Mouse (Mus musculus) MEL (cell line): ENCODE measurements around the gene Gabra5. TPM values are rescaled to one million over a fixed set of nuclear protein-coding genes. Genes with fewer than 3 reads are reported as not detected.

Experiments
- DNase-seq: peaks from one replicate; pipeline ENCODE4 v3.0.0; 2011; ENCODE audit warnings: low read depth, low spot score
- H3K27ac ChIP-seq: 2 replicates; pipeline ENCODE4 v1.5.1; 2012; ENCODE audit warnings: low read depth, mild to moderate bottlenecking, control low read depth, low read length, moderate library complexity; ENCODE audit not compliant: control insufficient read depth
- H3K27me3 ChIP-seq, 2 experiments: fragments of 150-350 bp in 1 of 2; sonication (generic) in 1 of 2; 2 replicates each; pipeline ENCODE4 v1.6.1; 2012; ENCODE audit warnings: low read length in 2 of 2, mild to moderate bottlenecking in 2 of 2, improper control_type of control experiment in 1 of 2, moderate library complexity in 1 of 2; ENCODE audit not compliant: insufficient read depth in 2 of 2, control insufficient read depth in 1 of 2
- H3K36me3 ChIP-seq, 2 experiments: 2 replicates each; pipeline ENCODE4 v1.6.1; 2012 to 2014; ENCODE audit warnings: low read length in 2 of 2, improper control_type of control experiment in 1 of 2, inconsistent platforms in 1 of 2, mild to moderate bottlenecking in 1 of 2; ENCODE audit not compliant: insufficient read depth in 2 of 2, control insufficient read depth in 1 of 2
- H3K4me1 ChIP-seq, 2 experiments: fragments of 150-350 bp in 1 of 2; sonication (generic) in 1 of 2; 2 replicates each; pipeline ENCODE4 v1.6.1; 2012; ENCODE audit warnings: low read length in 2 of 2, improper control_type of control experiment in 1 of 2, mild to moderate bottlenecking in 1 of 2; ENCODE audit not compliant: insufficient read depth in 2 of 2, control insufficient read depth in 1 of 2
- H3K4me3 ChIP-seq, 2 experiments: fragments of 150-350 bp in 1 of 2; sonication (generic) in 1 of 2; 2 replicates each; pipeline ENCODE4 v1.5.1; 2012; ENCODE audit warnings: low read depth in 2 of 2, low read length in 2 of 2, mild to moderate bottlenecking in 2 of 2, moderate library complexity in 2 of 2, control low read depth in 1 of 2, improper control_type of control experiment in 1 of 2; ENCODE audit not compliant: control insufficient read depth in 1 of 2, insufficient read depth in 1 of 2
- H3K79me2 ChIP-seq: 2 replicates; pipeline ENCODE4 v1.6.1; 2012; ENCODE audit warnings: mild to moderate bottlenecking, low read length, moderate library complexity; ENCODE audit not compliant: control insufficient read depth, poor library complexity, insufficient read depth
- H3K9ac ChIP-seq: 2 replicates; pipeline ENCODE4 v1.6.1; 2012; ENCODE audit warnings: low read depth, mild to moderate bottlenecking, control low read depth, low read length, moderate library complexity; ENCODE audit not compliant: control insufficient read depth, poor library complexity, severe bottlenecking
- H3K9me3 ChIP-seq: fragments of 150-350 bp; sonication (generic); replicated peaks from 2 replicates; pipeline ENCODE4 v1.6.1; 2012; ENCODE audit warnings: mild to moderate bottlenecking, low read length, improper control_type of control experiment, moderate library complexity; ENCODE audit not compliant: insufficient read depth
- CHD2 ChIP-seq: IDR thresholded peaks from 2 replicates; pipeline ENCODE4 v1.6.1; 2011; ENCODE audit warnings: low read length, improper control_type of control experiment
- E2F4 ChIP-seq: IDR thresholded peaks from 2 replicates; pipeline ENCODE4 v1.6.1; 2011; ENCODE audit warnings: low read depth, low read length, improper control_type of control experiment, borderline replicate concordance
- ELF1 ChIP-seq: IDR thresholded peaks from 2 replicates; pipeline ENCODE4 v1.6.1; 2014; ENCODE audit warnings: low read depth, mild to moderate bottlenecking, inconsistent platforms, low read length, improper control_type of control experiment, moderate library complexity
- EP300 ChIP-seq, 2 experiments: IDR thresholded peaks; 2 replicates each; pipeline ENCODE4 v1.6.1; 2011; ENCODE audit warnings: improper control_type of control experiment in 2 of 2, low read length in 2 of 2, low read depth in 1 of 2, mild to moderate bottlenecking in 1 of 2
- GABPA ChIP-seq: IDR thresholded peaks from 2 replicates; pipeline ENCODE4 v1.6.1; 2012; ENCODE audit warnings: low read depth, mild to moderate bottlenecking, inconsistent platforms, low read length, improper control_type of control experiment, moderate library complexity
- HCFC1 ChIP-seq: IDR thresholded peaks from 2 replicates; pipeline ENCODE4 v1.6.1; 2012; ENCODE audit warnings: low read depth, mild to moderate bottlenecking, inconsistent platforms, low read length, improper control_type of control experiment, moderate library complexity
- JUND ChIP-seq: IDR thresholded peaks from 2 replicates; pipeline ENCODE4 v1.6.1; 2011; ENCODE audit warnings: low read depth, mild to moderate bottlenecking, improper control_type of control experiment, low read length
- KAT2A ChIP-seq: conservative IDR thresholded peaks from 2 replicates; pipeline ENCODE4 v1.6.1; 2012; ENCODE audit warnings: low read depth, low read length, improper control_type of control experiment, inconsistent platforms
- MXI1 ChIP-seq: IDR thresholded peaks from 2 replicates; pipeline ENCODE4 v1.6.1; 2011; ENCODE audit warnings: mild to moderate bottlenecking, low read depth, low read length, improper control_type of control experiment
- MYB ChIP-seq: IDR thresholded peaks from 2 replicates; pipeline ENCODE4 v1.6.1; 2011; ENCODE audit warnings: mild to moderate bottlenecking, low read depth, low read length, improper control_type of control experiment
- MYC ChIP-seq: IDR thresholded peaks from 2 replicates; pipeline ENCODE4 v1.6.1; 2011; ENCODE audit warnings: low read depth, mild to moderate bottlenecking, low read length, improper control_type of control experiment, moderate library complexity
- NRF1 ChIP-seq: IDR thresholded peaks from 2 replicates; pipeline ENCODE4 v1.6.1; 2014; ENCODE audit warnings: low read depth, mild to moderate bottlenecking, inconsistent platforms, low read length, improper control_type of control experiment, moderate library complexity; ENCODE audit not compliant: poor library complexity, insufficient read depth, severe bottlenecking
- POLR2A ChIP-seq, 2 experiments: IDR thresholded peaks; 2 replicates each; pipeline ENCODE4 v1.6.1; 2011 to 2012; ENCODE audit warnings: low read length in 2 of 2, mild to moderate bottlenecking in 2 of 2, control low read depth in 1 of 2, improper control_type of control experiment in 1 of 2, low read depth in 1 of 2, moderate library complexity in 1 of 2; ENCODE audit not compliant: control insufficient read depth in 1 of 2, insufficient read depth in 1 of 2, poor library complexity in 1 of 2
- RAD21 ChIP-seq: IDR thresholded peaks from 2 replicates; pipeline ENCODE4 v1.6.1; 2011; ENCODE audit warnings: mild to moderate bottlenecking, low read depth, low read length, improper control_type of control experiment
- SIN3A ChIP-seq: IDR thresholded peaks from 2 replicates; pipeline ENCODE4 v1.6.1; 2012; ENCODE audit warnings: low read length, improper control_type of control experiment, inconsistent platforms
- ZC3H11A ChIP-seq: IDR thresholded peaks from 2 replicates; pipeline ENCODE4 v1.6.1; 2012; ENCODE audit warnings: low read depth, mild to moderate bottlenecking, inconsistent platforms, low read length, improper control_type of control experiment
- ZKSCAN1 ChIP-seq: IDR thresholded peaks from 2 replicates; pipeline ENCODE4 v1.6.1; 2012; ENCODE audit warnings: low read depth, mild to moderate bottlenecking, inconsistent platforms, low read length, improper control_type of control experiment, moderate library complexity
- ZMIZ1 ChIP-seq: IDR thresholded peaks from 2 replicates; pipeline ENCODE4 v1.6.1; 2012; ENCODE audit warnings: low read depth, mild to moderate bottlenecking, inconsistent platforms, low read length, improper control_type of control experiment, moderate library complexity
- polyA plus RNA-seq, 2 experiments: library from polyadenylated mRNA; stranded (reverse) in 1 of 2; unstranded in 1 of 2; fragments of >175 nt in 1 of 2; fragments of >200 nt in 1 of 2; gene quantifications; 2 replicates each; pipeline versions ENCODE4 v1.2.1 to v1.2.4; 2012; ENCODE audit warnings: low replicate concordance in 2 of 2, low read depth in 1 of 2; ENCODE audit not compliant: insufficient read length in 2 of 2, insufficient read depth in 1 of 2, missing spikeins in 1 of 2
- total RNA-seq: library from RNA; depleted of rRNA; stranded (reverse); fragments of 300-350 nt; gene quantifications from 2 replicates; pipeline ENCODE4 v1.2.3, GENCODE M21; 2012

The Gabra5 gene
- total and polyA plus RNA-seq, 3 experiments: not detected

- Histone ChIP-seq H3K4me3 (no peak overlapping the region), H3K79me2 (no peaks in the 10 kb centered on the region), H3K27me3 (no peaks in the 10 kb centered on the region), H3K4me1 (no peaks in the 10 kb centered on the region), H3K9me3 (no peaks in the 10 kb centered on the region), H3K27ac (no peak overlapping the region), H3K36me3 (no peaks in the 10 kb centered on the region), H3K9ac (no peak overlapping the region)
- DNase-seq: no peak
- no peak for TF ChIP-seq ELF1
Measured at GRCm38 (mm10) chr7:57532676-57533075, 22.8 kb upstream of the Gabra5 start.

GRCm38 (mm10) chr7:57529954-57530353 lies 20.1 kb upstream of the Gabra5 start:
- DNase-seq: no peak

GRCm38 (mm10) chr7:57529451-57529850 lies 19.6 kb upstream of the Gabra5 start:
- no peak overlapping the region for H3K4me3 ChIP-seq
- no peaks in the 10 kb centered on the region for H3K79me2 ChIP-seq
- H3K9ac ChIP-seq: no peak overlapping the region
- H3K4me1 ChIP-seq: no peaks in the 10 kb centered on the region
- no peak overlapping the region for H3K27ac ChIP-seq
- H3K27me3 ChIP-seq: no peaks in the 10 kb centered on the region
- no peaks in the 10 kb centered on the region for H3K36me3 ChIP-seq
- no peak for DNase-seq
- TF ChIP-seq MYC (no peak), HCFC1 (no peak), ZKSCAN1 (no peak), RAD21 (no peak), SIN3A (no peak)
- no peaks in the 10 kb centered on the region for H3K9me3 ChIP-seq

More at GRCm38 (mm10) chr7:57529954-57530353, 20.1 kb upstream of the Gabra5 start:
- H3K9ac ChIP-seq: no peak overlapping the region
- no peaks in the 10 kb centered on the region for H3K79me2 ChIP-seq
- TF ChIP-seq MXI1: no peak
- TF ChIP-seq E2F4: no peak
- TF ChIP-seq ZC3H11A: no peak
- TF ChIP-seq NRF1: no peak
- no peak for TF ChIP-seq ZMIZ1
- TF ChIP-seq RAD21: no peak
- TF ChIP-seq CHD2: no peak
- TF ChIP-seq GABPA: no peak
- no peak for TF ChIP-seq ELF1
- TF ChIP-seq KAT2A: no peak
- no peak for TF ChIP-seq POLR2A (IDR thresholded peaks at IDR 0.05; ENCODE audit: control insufficient read depth in 1 of 2, insufficient read depth in 1 of 2, low read depth in 1 of 2, low read length in 2 of 2, poor library complexity in 1 of 2)
- no peak for TF ChIP-seq EP300 (IDR thresholded peaks at IDR 0.05; ENCODE audit: low read depth in 1 of 2, low read length in 2 of 2)
- no peak for TF ChIP-seq MYB
- TF ChIP-seq JUND: no peak
- no peaks in the 10 kb centered on the region for H3K9me3 ChIP-seq
- no peaks in the 10 kb centered on the region for H3K4me1 ChIP-seq
- H3K36me3 ChIP-seq: no peaks in the 10 kb centered on the region
- H3K4me3 ChIP-seq: no peak overlapping the region
- H3K27me3 ChIP-seq: no peaks in the 10 kb centered on the region
- no peak overlapping the region for H3K27ac ChIP-seq
